Mouse (Mus musculus) ES-Bruce4 (cell line): ENCODE data around the gene Ttc6. TPM values are rescaled to one million over a fixed set of nuclear protein-coding genes. Genes with fewer than 3 reads are reported as not detected.
A peak's percentile ranks its signal among the peaks of the same experiment; 100 is the strongest.

Experiments used
- H3K27ac ChIP-seq: 2 replicates; pipeline ENCODE4 v1.5.1; 2012; ENCODE audit warnings: low read length, inconsistent platforms; ENCODE audit not compliant: insufficient read depth
- H3K27me3 ChIP-seq: 2 replicates; pipeline ENCODE4 v1.6.1; 2012; ENCODE audit warnings: mild to moderate bottlenecking, low read length, inconsistent platforms; ENCODE audit not compliant: control insufficient read depth, poor library complexity, insufficient read depth, severe bottlenecking
- H3K36me3 ChIP-seq: 2 replicates; pipeline ENCODE4 v1.6.1; 2012; ENCODE audit warnings: inconsistent platforms, mild to moderate bottlenecking, low read length, moderate library complexity; ENCODE audit not compliant: control insufficient read depth, poor library complexity, insufficient read depth, severe bottlenecking
- H3K4me1 ChIP-seq: one replicate; pipeline ENCODE4 v1.8.1; 2011; ENCODE audit warnings: low read length; ENCODE audit not compliant: control insufficient read depth, insufficient read depth
- H3K4me3 ChIP-seq: 2 replicates; pipeline ENCODE4 v1.5.1; 2011; ENCODE audit warnings: low read depth, mild to moderate bottlenecking, low read length
- H3K9ac ChIP-seq: 2 replicates; pipeline ENCODE4 v1.6.1; 2012; ENCODE audit warnings: low read depth, mild to moderate bottlenecking, inconsistent platforms; ENCODE audit not compliant: poor library complexity, severe bottlenecking
- H3K9me3 ChIP-seq: replicated peaks from 2 replicates; pipeline ENCODE4 v1.6.1; 2012; ENCODE audit warnings: mild to moderate bottlenecking, low read length, inconsistent platforms; ENCODE audit not compliant: control insufficient read depth, poor library complexity, insufficient read depth, severe bottlenecking
- CTCF ChIP-seq: IDR thresholded peaks from one replicate; pipeline ENCODE4 v1.8.1; 2011; ENCODE audit warnings: low read depth, low read length
- EP300 ChIP-seq: IDR thresholded peaks from 2 replicates; pipeline ENCODE4 v1.6.1; 2011; ENCODE audit warnings: low read depth, low read length; ENCODE audit not compliant: insufficient read depth
- POLR2A ChIP-seq: IDR thresholded peaks from one replicate; pipeline ENCODE4 v1.8.1; 2011; ENCODE audit warnings: low read length; ENCODE audit not compliant: insufficient read depth
- polyA plus RNA-seq: library from polyadenylated mRNA; stranded (reverse); fragments of >200 nt; gene quantifications from 2 replicates; pipeline ENCODE4 v1.2.4, GENCODE M21; 2011; ENCODE audit warnings: low read depth; ENCODE audit not compliant: missing spikeins, insufficient read depth, insufficient read length

Gene Ttc6
- polyA plus RNA-seq, 1 experiment, result 0.22 TPM

DNA sequence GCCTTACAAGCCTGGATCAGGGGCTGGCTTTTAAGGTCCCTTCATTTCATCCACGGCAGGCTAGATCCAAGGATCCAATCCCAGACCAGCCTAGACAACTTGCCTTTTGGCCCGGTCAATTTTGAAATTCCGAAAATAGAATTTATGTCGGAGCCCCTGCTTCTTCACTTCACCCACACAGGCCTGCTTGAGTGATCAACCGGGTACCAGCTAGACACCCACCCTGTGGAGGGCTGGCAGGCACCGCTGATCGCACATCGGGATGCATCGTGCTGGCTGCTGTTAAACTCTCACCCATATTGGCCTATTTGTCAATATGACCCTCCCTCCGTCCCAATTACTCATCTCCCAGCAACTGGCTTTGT, 20.3 kb upstream of the Ttc6 start:
- Histone ChIP-seq H3K9ac (no peak overlapping the region), H3K27me3 (peaks cover 47% of the 10 kb centered on the region), H3K4me3 (no peak overlapping the region), H3K4me1 (no peaks in the 10 kb centered on the region), H3K27ac (no peak overlapping the region), H3K36me3 (no peaks in the 10 kb centered on the region), H3K9me3 (no peaks in the 10 kb centered on the region)
- TF ChIP-seq CTCF, result no peak
- TF ChIP-seq POLR2A, result no peak
- no peak for TF ChIP-seq EP300

DNA sequence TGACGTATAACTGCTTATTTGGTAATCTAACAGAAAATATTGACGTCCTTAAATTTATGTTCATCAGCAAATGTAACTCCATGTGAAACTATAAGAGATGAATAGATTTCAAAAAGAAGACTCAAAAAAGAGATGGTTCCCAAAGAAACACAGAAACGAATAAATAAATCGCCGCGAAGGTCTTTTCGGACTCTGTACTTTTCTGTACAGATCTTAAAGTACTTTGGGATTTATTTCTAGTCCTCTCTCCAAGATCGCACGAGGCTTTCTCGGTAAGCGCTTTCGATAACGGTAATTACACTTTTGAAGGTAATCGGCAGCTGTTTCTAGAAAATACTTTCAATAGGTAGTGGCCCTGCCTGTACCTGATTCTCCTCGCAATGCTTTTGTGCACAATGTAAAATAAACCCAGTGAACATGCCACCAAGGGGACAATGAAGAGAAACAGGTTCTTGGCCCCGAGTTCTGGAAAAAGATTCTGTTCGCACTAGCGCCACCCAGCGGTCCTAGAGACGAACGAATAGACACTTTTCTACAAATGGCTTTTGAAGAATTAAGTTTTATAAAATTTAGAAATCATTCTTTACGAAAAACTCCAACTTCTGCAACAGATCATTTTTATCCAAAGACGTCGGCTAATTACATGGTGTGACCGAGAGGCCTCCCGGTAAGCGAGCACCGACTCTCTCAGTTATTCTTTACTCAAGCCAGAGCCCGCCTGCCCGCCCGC, 19.1 kb upstream of the Ttc6 start:
- Histone ChIP-seq H3K4me1 (no peaks in the 10 kb centered on the region), H3K36me3 (no peaks in the 10 kb centered on the region), H3K27ac (no peak overlapping the region), H3K27me3 (peaks cover 37% of the 10 kb centered on the region), H3K4me3 (peak overlapping the region; percentile 95), H3K9ac (peak overlapping the region; percentile 78), H3K9me3 (no peaks in the 10 kb centered on the region)
- TF ChIP-seq EP300 (no peak), CTCF (peak; percentile 31), POLR2A (no peak)

DNA sequence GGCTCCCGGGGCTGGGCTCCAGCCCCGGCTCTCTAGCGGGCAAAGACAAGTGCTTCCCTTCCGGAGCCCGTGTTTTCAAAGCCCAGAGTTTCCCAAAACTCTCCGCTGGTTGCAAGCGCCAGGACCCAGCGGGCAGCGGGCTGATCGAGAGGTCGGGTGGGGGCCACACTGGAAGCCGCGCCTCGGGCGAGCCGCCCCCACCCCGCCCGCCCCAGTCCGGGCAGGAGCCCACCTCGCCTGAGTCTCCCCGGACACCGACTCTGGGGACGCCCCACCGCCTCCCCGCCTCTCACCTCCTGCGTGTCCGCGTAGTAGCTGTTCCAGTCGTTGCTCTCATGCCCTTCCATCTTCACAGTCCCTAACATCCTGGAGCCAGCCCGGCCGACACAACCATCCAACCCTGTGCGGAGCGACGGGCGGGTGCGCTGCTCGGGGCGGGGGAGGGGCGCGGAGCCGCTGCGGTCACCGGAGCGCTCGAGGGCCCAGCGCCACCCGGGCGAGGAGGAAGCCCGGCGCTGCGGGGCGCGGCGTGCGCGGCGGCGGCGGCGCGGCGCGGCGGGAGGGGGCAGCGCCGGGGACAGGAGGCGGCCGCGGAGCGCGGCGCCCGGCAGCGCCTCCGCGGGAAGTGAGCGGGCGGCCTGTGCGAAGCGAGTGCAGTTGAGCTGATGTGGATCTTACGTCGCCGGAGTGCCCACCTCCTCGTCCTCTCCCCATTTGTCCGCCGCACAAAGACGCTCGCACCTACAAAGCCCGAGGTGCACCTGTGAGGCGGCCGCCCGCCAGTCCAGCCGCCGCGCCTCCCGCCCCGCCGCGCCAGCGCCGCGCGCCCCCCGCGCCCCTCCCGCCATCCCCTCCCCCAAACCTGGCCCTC, 18.3 kb upstream of the Ttc6 start:
- Histone ChIP-seq H3K9me3 (no peaks in the 10 kb centered on the region), H3K27ac (no peak overlapping the region), H3K36me3 (no peaks in the 10 kb centered on the region), H3K4me1 (no peaks in the 10 kb centered on the region), H3K9ac (peak overlapping the region; percentile 78), H3K4me3 (peak overlapping the region; percentile 95), H3K27me3 (peaks cover 37% of the 10 kb centered on the region)
- no peak for TF ChIP-seq CTCF
- no peak for TF ChIP-seq EP300
- no peak for TF ChIP-seq POLR2A

DNA sequence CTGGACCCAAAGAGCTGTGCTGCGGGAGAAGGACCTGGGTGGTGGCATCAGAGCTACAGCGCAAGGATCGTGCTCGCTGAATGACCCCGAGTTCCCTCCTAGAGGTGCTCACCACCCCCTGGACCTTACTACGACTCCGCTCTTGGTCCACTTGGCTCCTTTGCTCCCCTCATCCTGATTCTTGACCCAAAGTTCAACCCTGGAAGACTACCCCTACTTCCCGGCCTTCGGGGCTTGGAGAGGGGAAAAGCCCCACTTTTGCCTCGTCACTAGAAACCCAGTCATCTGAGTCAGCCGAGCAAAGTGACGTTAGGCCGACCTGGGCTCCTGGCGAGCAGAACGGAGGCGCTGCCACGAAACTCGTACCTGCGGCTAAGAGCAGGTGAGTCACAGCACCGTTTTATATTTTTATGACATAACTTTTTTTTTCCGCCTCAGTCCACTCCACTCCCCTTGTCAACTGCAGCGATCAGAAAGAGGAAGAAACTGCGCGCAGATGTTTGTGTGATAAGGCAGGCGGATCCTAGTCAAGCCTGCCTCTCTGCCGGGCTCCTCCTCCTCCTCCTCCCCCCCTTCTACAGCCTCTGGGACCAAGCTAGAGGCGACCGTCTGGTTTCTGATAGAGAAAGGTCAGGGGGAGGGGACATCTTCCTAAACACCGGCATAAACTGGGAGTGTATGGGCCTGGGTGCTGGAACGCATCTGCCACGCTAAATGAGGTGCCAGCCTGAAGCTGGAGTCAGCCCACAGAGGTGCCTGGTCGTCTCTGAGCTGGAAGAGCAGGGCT, 17.3 kb upstream of the Ttc6 start, which contains the start of gene Foxa1:
Foxa1 (minus strand) TSS at position 502 of the 787 bp plus-strand sequence.
- no peak within 1 kb of the TSS for H3K27ac ChIP-seq

DNA sequence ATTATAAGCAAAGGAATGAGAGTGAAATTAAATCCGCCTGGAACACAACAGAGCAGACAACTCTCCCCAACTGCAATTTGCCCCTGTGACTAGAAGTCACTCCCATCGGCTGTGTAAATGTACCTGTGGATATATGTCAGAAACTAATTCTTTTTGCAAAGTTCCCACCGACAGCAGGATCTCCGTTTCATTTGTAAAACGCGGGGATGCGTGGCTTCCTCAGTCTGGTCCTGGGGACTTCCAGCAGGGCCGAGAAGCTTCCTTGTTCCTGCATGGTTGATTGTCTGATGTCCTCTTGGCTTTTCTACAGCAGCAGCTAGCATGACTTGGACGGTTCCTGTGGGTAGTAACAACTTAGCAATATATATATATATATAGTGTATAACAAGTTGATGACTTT, 16.0 kb upstream of the Ttc6 start:
- peaks cover 39% of the 10 kb centered on the region for H3K27me3 ChIP-seq
- TF ChIP-seq EP300 (no peak), CTCF (no peak), POLR2A (no peak)
- no peaks in the 10 kb centered on the region for H3K36me3 ChIP-seq
- H3K9ac ChIP-seq, result no peak overlapping the region
- no peaks in the 10 kb centered on the region for H3K9me3 ChIP-seq
- H3K27ac ChIP-seq, result no peak overlapping the region
- no peaks in the 10 kb centered on the region for H3K4me1 ChIP-seq
- no peak overlapping the region for H3K4me3 ChIP-seq

More for the DNA sequence above, 17.3 kb upstream of the Ttc6 start, which contains the start of gene Foxa1:
- peaks cover 38% of the 10 kb centered on the region for H3K27me3 ChIP-seq
- no peaks in the 10 kb centered on the region for H3K36me3 ChIP-seq
- H3K9me3 ChIP-seq, result no peaks in the 10 kb centered on the region
- TF ChIP-seq EP300, result no peak
- no peak for TF ChIP-seq POLR2A
- no peak for TF ChIP-seq CTCF
- no peaks in the 10 kb centered on the region for H3K4me1 ChIP-seq
- H3K4me3 ChIP-seq, result peak within 1 kb of the TSS; percentile 41
- H3K9ac ChIP-seq, result peak within 1 kb of the TSS; percentile 78
